Mouse (Mus musculus): ENCODE measurements at regions not wholly inside any gene's neighbourhood (a gene's known extent, or its start where the extent isn't known, plus 50 kb on each side); places are given as distances from the start of the nearest gene placed in this dataset.

GRCm38 (mm10) chr14:46060622-46061381 lies 318.4 kb upstream of the Gm15217 start:
- H3K4me2 ChIP-seq = peak overlapping the region; percentile 24
- WGBS (ENCODE audit: insufficient replicate concordance) = 45% methylated on average over 14 of the region's 14 CpGs
- H3K36me3 ChIP-seq = no peaks in the 10 kb centered on the region
- H3K9ac ChIP-seq = no peak overlapping the region
- no peak overlapping the region for H3K4me3 ChIP-seq
- H3K27ac ChIP-seq = no peak overlapping the region
- no peaks in the 10 kb centered on the region for H3K9me3 ChIP-seq (replicated peaks)
- H3K4me1 ChIP-seq = no peaks in the 10 kb centered on the region
- no peaks in the 10 kb centered on the region for H3K27me3 ChIP-seq (replicated peaks)
- no peak for ATAC-seq

DNA sequence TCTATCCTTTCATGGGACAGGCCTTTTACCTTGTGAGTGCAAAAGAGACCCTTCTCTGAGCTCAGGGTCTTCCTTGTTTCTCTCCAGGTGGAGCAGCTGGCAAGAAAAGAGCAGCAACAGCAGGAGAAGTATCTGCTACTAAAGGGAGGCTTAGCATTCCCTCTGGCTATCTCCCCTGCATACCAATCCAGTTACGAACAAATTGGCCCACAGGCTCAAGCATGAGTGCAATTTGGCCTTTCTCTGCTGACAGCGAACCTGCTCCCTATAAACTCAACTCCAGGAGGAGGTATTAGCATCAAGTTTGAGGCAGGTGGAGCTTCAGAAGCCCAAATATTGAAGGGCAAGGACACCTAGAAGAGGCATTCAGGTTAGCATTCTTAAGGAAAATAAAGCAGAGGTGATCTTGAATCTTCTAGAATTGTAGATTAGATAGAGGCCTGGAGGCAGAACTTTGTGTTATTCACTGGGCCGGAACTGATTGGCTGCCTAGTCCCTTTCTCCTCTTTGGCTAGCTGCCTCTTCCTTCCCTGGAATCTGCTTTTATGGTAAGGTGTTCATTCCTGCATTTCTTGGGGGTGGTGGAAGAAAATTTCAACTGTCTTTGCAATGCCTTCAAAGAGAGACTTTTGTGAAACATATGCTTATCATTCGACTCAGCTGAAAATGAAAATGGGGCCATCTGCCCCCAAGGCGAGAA lies 312.0 kb upstream of the Gm15217 start:
- no peak overlapping the region for H3K9ac ChIP-seq

DNA sequence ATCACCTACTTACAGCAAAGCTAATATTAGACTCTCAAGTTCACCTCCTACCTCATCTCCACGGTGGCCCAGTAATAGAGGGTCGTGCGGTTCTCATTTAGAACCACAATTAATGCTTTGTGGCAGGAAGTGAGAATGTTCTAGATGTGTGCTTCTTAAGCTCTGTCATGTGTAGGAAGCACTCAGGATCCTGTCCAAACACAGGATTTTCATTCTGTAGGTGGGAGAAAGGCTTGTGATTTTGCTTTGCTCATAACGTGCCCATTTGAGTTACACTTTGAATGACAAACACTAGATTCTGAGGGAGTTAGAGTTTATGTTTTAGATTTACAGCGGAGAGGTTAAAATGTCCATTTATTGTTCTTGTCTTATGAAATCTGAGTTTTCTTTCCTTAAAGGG lies 308.0 kb upstream of the Gm15217 start:
- Histone ChIP-seq H3K9ac (no peak overlapping the region), H3K36me3 (no peaks in the 10 kb centered on the region), H3K27ac (no peak overlapping the region), H3K27me3 (replicated peaks) (no peaks in the 10 kb centered on the region), H3K4me1 (no peaks in the 10 kb centered on the region), H3K9me3 (replicated peaks) (no peaks in the 10 kb centered on the region), H3K4me3 (no peak overlapping the region), H3K4me2 (no peak overlapping the region)
- no peak for ATAC-seq
- 72% methylated on average over 5 of the region's 5 CpGs for whole genome bisulfite sequencing (ENCODE audit: insufficient replicate concordance)

More for the DNA sequence above, 312.0 kb upstream of the Gm15217 start:
- Histone ChIP-seq H3K4me2 (no peak overlapping the region), H3K27ac (no peak overlapping the region), H3K27me3 (replicated peaks) (no peaks in the 10 kb centered on the region), H3K36me3 (no peaks in the 10 kb centered on the region), H3K4me1 (no peaks in the 10 kb centered on the region), H3K4me3 (no peak overlapping the region), H3K9me3 (replicated peaks) (no peaks in the 10 kb centered on the region)
- ATAC-seq = no peak
- WGBS (ENCODE audit: insufficient replicate concordance) = 58% methylated on average over 5 of the region's 5 CpGs

DNA sequence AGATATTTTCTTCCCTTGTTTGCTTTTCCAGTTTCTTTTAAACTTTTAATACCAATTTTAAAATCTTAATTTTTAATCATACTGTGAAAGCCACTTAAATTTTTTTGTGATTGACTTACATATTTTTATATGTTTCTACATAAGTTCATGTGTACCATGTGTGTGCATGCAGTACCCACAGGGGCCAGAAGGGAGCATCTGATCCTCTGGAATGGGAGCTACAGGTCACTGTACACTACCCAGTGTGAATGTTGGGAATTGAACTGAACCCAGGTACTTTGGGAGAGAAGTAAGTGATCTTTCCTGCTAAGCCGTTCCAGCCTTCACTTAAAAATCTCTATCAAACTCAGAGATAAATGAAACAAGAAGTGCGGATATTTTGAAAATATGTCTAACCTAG lies 302.5 kb upstream of the Gm15217 start:
- no peaks in the 10 kb centered on the region for H3K9me3 ChIP-seq (replicated peaks)
- no peak overlapping the region for H3K4me3 ChIP-seq
- H3K27ac ChIP-seq = no peak overlapping the region
- no peak overlapping the region for H3K9ac ChIP-seq
- H3K27me3 ChIP-seq (replicated peaks) = no peaks in the 10 kb centered on the region
- H3K4me1 ChIP-seq = no peaks in the 10 kb centered on the region
- no peak for ATAC-seq
- no peaks in the 10 kb centered on the region for H3K36me3 ChIP-seq
- H3K4me2 ChIP-seq = no peak overlapping the region
- WGBS (ENCODE audit: insufficient replicate concordance) = 86% methylated on average over 2 of the region's 2 CpGs

DNA sequence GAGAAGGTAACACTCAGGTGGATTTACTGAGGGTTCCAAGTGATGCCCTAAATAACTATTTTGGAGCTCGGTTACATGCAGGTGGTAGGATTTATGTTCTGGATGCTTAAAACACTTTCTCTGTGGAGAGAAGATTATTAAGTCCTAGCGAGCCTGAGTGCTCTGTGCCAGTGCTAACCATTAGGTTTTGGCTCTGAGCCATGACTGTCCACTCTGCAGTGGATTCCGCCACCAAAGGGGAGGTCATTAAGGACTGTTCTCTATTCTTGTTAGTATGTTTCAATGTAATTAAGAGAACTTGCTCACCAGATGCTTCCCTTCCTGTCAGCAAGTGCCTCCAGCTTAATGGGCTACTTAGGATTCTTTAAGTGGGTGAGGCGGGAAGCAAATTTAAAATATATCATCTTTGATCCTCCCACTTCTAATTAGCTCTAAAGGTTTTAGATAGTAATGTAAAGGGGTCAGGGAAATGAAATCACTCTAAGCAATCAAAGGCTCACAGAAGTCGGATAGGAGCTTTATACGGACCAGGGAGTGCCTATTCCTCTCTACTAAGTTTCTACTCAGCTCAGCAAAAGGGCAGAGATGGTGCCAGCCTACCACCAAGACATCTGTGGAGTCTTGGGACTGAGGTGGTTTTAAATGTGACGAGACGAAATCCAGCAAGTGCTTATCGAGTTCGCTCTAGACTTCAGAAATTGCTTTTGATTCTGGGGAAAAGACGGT lies 301.6 kb upstream of the Gm15217 start:
- H3K27ac ChIP-seq = no peak overlapping the region
- H3K36me3 ChIP-seq = no peaks in the 10 kb centered on the region
- no peaks in the 10 kb centered on the region for H3K9me3 ChIP-seq (replicated peaks)
- ATAC-seq = no peak
- H3K27me3 ChIP-seq (replicated peaks) = no peaks in the 10 kb centered on the region
- H3K4me1 ChIP-seq = no peaks in the 10 kb centered on the region
- H3K4me2 ChIP-seq = no peak overlapping the region
- H3K9ac ChIP-seq = no peak overlapping the region
- no peak overlapping the region for H3K4me3 ChIP-seq
- WGBS (ENCODE audit: insufficient replicate concordance) = 66% methylated on average over 11 of the region's 11 CpGs

- no peak overlapping the region for H3K9ac ChIP-seq
- no peaks in the 10 kb centered on the region for H3K27me3 ChIP-seq (replicated peaks)
- no peaks in the 10 kb centered on the region for H3K9me3 ChIP-seq (replicated peaks)
- H3K4me3 ChIP-seq = no peak overlapping the region
- no peak overlapping the region for H3K4me2 ChIP-seq
- 78% methylated on average over 5 of the region's 5 CpGs for WGBS (ENCODE audit: insufficient replicate concordance)
- H3K27ac ChIP-seq = no peak overlapping the region
- H3K4me1 ChIP-seq = no peaks in the 10 kb centered on the region
- ATAC-seq = no peak
- H3K36me3 ChIP-seq = no peaks in the 10 kb centered on the region
Observed at GRCm38 (mm10) chr14:46082646-46083045, 296.6 kb upstream of the Gm15217 start.

DNA sequence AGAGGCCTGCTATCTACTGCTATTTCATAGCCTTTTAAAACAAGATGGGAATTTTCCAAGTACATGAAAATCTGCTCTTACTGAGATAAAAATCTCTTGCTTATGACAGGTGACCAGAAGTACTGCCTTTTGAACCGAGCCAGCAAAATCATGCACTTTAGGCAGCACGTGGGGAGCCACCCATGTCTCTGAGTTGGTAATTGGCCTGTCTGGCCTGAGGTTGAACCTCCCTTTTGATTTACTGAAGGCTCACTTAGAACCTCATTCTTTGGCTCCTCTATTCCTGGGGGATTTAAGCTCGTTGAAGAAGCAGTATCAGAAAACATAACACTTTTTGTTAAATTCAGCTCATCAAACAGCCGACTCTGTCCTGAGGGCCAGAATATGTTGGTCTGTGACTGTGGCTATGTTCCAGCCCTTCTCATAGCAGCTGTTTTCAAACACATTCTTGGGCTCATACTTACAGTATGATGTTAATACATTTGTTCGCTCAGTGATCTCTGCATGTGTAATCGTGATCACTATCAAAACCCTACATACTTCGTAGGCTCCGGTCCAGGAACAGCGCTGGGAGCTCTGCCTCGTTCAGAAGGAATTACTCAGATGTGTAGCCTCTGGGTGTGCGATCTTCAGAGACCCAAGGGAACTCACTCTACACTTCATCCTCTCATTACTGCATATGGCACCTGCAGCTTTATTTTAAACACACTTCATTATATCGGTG lies 290.1 kb upstream of the Gm15217 start:
- Histone ChIP-seq H3K4me2 (no peak overlapping the region), H3K27me3 (replicated peaks) (no peaks in the 10 kb centered on the region), H3K4me3 (no peak overlapping the region), H3K9me3 (replicated peaks) (no peaks in the 10 kb centered on the region), H3K9ac (no peak overlapping the region), H3K4me1 (no peaks in the 10 kb centered on the region), H3K36me3 (no peaks in the 10 kb centered on the region), H3K27ac (no peak overlapping the region)
- 71% methylated on average over 12 of the region's 12 CpGs for WGBS (ENCODE audit: insufficient replicate concordance)
- ATAC-seq = no peak

GRCm38 (mm10) chr14:46115950-46116349 lies 263.3 kb upstream of the Gm15217 start:
- Histone ChIP-seq H3K36me3 (no peaks in the 10 kb centered on the region), H3K27me3 (replicated peaks) (no peaks in the 10 kb centered on the region)
- WGBS (ENCODE audit: insufficient replicate concordance) = 49% methylated on average over 3 of the region's 3 CpGs

GRCm38 (mm10) chr14:46126541-46126940 lies 252.7 kb upstream of the Gm15217 start:
- no peak overlapping the region for H3K27ac ChIP-seq
- H3K27me3 ChIP-seq (replicated peaks) = no peaks in the 10 kb centered on the region
- H3K4me1 ChIP-seq = no peaks in the 10 kb centered on the region
- H3K4me3 ChIP-seq = no peak overlapping the region
- ATAC-seq = no peak
- no peaks in the 10 kb centered on the region for H3K36me3 ChIP-seq
- 56% methylated on average over 1 of the region's 1 CpGs for WGBS (ENCODE audit: insufficient replicate concordance)
- H3K9ac ChIP-seq = no peak overlapping the region
- H3K4me2 ChIP-seq = no peak overlapping the region
- no peaks in the 10 kb centered on the region for H3K9me3 ChIP-seq (replicated peaks)

More at GRCm38 (mm10) chr14:46115950-46116349, 263.3 kb upstream of the Gm15217 start:
- H3K4me3 ChIP-seq = no peak overlapping the region
- no peak for ATAC-seq
- H3K4me1 ChIP-seq = no peaks in the 10 kb centered on the region
- H3K4me2 ChIP-seq = no peak overlapping the region
- H3K9ac ChIP-seq = no peak overlapping the region
- no peaks in the 10 kb centered on the region for H3K9me3 ChIP-seq (replicated peaks)
- no peak overlapping the region for H3K27ac ChIP-seq

DNA sequence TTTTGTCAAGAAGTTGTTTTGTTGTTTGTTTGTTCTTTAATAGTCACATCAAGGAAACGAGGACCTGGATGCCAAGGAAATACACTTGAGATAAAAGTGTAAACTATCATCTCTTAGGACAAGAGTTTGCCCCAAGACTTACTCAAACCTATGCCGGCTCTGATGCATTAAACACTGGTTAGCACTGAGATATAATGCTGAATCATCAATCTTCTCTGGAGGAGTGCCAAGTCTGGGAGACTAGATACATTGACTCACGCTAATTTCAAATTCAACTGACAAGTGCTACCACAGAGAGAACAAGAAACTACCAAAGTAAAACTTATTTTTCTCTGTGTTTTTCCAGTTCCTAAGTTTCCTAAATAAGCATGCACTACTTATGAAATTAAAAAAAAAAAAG lies 249.5 kb upstream of the Gm15217 start:
- 43% methylated on average over 3 of the region's 3 CpGs for WGBS (ENCODE audit: insufficient replicate concordance)
- Histone ChIP-seq H3K4me2 (no peak overlapping the region), H3K36me3 (no peaks in the 10 kb centered on the region), H3K9me3 (replicated peaks) (no peaks in the 10 kb centered on the region), H3K4me3 (no peak overlapping the region), H3K4me1 (no peaks in the 10 kb centered on the region), H3K27me3 (replicated peaks) (no peaks in the 10 kb centered on the region), H3K9ac (no peak overlapping the region), H3K27ac (no peak overlapping the region)
- no peak for ATAC-seq

DNA sequence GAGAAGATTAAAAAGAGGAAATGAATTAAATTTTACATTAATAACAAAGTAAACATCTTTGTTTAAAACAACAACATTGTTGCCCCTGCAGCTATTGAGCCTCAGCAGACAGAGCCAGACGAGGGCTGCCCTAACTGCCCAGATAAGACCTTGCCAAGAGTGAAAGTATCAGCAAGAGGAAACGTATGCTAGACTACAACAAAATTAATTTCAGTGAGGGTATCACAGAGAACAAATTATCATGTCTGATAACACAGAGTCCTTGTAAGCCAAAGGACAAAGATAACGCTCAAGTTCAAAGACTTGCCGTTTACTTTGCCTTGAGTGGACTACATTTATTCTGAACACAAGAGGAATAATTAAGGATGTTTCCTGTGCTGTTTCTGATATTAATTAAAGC lies 235.0 kb upstream of the Gm15217 start:
- Histone ChIP-seq H3K36me3 (no peaks in the 10 kb centered on the region), H3K27me3 (replicated peaks) (no peaks in the 10 kb centered on the region), H3K9ac (no peak overlapping the region), H3K4me2 (no peak overlapping the region), H3K4me3 (no peak overlapping the region), H3K27ac (no peak overlapping the region), H3K9me3 (replicated peaks) (no peaks in the 10 kb centered on the region), H3K4me1 (no peaks in the 10 kb centered on the region)
- 24% methylated on average over 4 of the region's 4 CpGs for WGBS (ENCODE audit: insufficient replicate concordance)
- ATAC-seq = no peak

DNA sequence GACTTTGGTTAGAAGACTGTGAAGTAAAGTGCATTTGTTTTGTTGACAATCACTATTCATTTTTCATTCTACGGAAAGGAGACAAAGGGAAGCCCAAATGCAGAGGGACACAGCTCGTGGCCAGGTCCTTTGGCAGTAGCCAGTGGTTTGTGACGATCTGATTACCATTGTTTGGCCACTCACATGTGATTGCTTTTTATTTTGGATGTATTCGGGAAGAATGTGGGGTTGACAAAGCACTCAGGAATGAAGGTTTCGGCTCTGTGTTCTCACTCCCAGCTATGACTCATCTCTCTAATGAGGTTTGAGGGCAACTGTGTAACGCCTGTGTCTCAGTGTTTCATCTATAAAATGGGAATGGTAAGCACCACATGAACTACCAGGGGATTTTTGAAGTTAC lies 234.5 kb upstream of the Gm15217 start:
- Histone ChIP-seq H3K9me3 (replicated peaks) (no peaks in the 10 kb centered on the region), H3K4me1 (no peaks in the 10 kb centered on the region), H3K36me3 (no peaks in the 10 kb centered on the region), H3K27me3 (replicated peaks) (no peaks in the 10 kb centered on the region), H3K4me2 (no peak overlapping the region), H3K9ac (no peak overlapping the region), H3K4me3 (no peak overlapping the region), H3K27ac (no peak overlapping the region)
- ATAC-seq = no peak
- 35% methylated on average over 6 of the region's 6 CpGs for WGBS (ENCODE audit: insufficient replicate concordance)

Data from liver, embryonic 12.5 days (tissue).